Comparison of ENCODE assay signal across 22 mouse cellular contexts in the genomic region with DNA sequence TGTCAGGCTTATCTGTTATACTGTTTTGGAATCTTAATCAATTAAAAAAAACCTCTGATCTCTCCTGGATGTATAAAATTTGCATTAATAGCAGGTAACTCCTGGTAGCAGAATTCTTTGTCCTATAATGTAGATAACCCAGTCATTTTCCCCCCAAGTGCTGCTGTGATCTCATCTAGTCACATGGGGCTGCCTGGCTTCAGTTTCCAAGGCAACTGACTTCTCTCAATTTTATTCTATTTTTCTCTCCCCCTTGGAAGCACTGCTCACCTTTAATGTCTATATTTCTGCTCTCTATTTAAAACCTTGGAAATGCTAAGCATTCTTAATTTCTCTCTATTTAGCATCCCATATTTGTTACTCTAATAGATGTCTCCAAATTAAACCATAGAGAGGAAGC.
DNase-seq lines count a peak whose midpoint lies in the region; ATAC-seq lines count a peak whose summit lies in the region.
"Had no signal": no experiment of that assay in that cellular context is flagged by ENCODE, and none has a peak within 500 bp of the region (broad histone marks: within the 10 kb centered on the region; RNA-seq: fewer than 3 reads in every experiment).

No protein-coding gene starts in this region.

- H3K27ac ChIP-seq in forebrain, embryonic 14.5 days (ENCODE audit: low read depth, low read length) = no peak overlapping the region
- no peak overlapping the region for H3K27ac ChIP-seq in forebrain, embryonic 15.5 days (replicated peaks)
- no peak overlapping the region for H3K27ac ChIP-seq in forebrain, embryonic 16.5 days (ENCODE audit: low read length)
- H3K27ac ChIP-seq in midbrain, embryonic 16.5 days (ENCODE audit: low read length) = no peak overlapping the region
- H3K27ac ChIP-seq: embryonic facial prominence, embryonic 12.5 days; heart, embryonic 10.5 days; hindbrain, embryonic 12.5 days had no signal

- no peaks in the 10 kb centered on the region for H3K9me3 ChIP-seq in forebrain, embryonic 14.5 days (replicated peaks; ENCODE audit: control insufficient read depth, low read length)
- H3K9me3 ChIP-seq in forebrain, embryonic 15.5 days = no peaks in the 10 kb centered on the region
- no peaks in the 10 kb centered on the region for H3K9me3 ChIP-seq in forebrain, embryonic 16.5 days (ENCODE audit: control insufficient read depth, low read length)
- no peaks in the 10 kb centered on the region for H3K9me3 ChIP-seq in midbrain, embryonic 16.5 days (replicated peaks; ENCODE audit: control insufficient read depth, low read length, poor library complexity, severe bottlenecking)
- H3K9me3 ChIP-seq: embryonic facial prominence, embryonic 12.5 days; heart, embryonic 10.5 days; hindbrain, embryonic 12.5 days had no signal

- H3K4me2 ChIP-seq in forebrain, embryonic 14.5 days (ENCODE audit: low read length) = no peak overlapping the region
- H3K4me2 ChIP-seq in forebrain, embryonic 15.5 days (replicated peaks) = no peak overlapping the region
- no peak overlapping the region for H3K4me2 ChIP-seq in forebrain, embryonic 16.5 days (ENCODE audit: low read length)
- no peak overlapping the region for H3K4me2 ChIP-seq in midbrain, embryonic 16.5 days (ENCODE audit: low read length)
- H3K4me2 ChIP-seq: embryonic facial prominence, embryonic 12.5 days; hindbrain, embryonic 12.5 days had no signal

- no peak overlapping the region for H3K9ac ChIP-seq in forebrain, embryonic 14.5 days (ENCODE audit: low read length)
- H3K9ac ChIP-seq in forebrain, embryonic 15.5 days (replicated peaks) = no peak overlapping the region
- H3K9ac ChIP-seq in forebrain, embryonic 16.5 days (replicated peaks; ENCODE audit: low read depth, low read length) = no peak overlapping the region
- H3K9ac ChIP-seq in midbrain, embryonic 16.5 days (ENCODE audit: low read depth, low read length) = no peak overlapping the region
- H3K9ac ChIP-seq: embryonic facial prominence, embryonic 12.5 days; hindbrain, embryonic 12.5 days had no signal

- ATAC-seq in forebrain, embryonic 14.5 days = no peak
- no peak; the same call in 1 of the 2 replicates for ATAC-seq in forebrain, embryonic 15.5 days (replicated peaks)
- 0 out of 2 replicates have a peak, but pooled peaks have one; percentile 57 for ATAC-seq in forebrain, embryonic 16.5 days
- peak; percentile 84 for ATAC-seq in midbrain, embryonic 16.5 days
- ATAC-seq: activated CD4-positive, CD25-positive, alpha-beta regulatory T cell, adult 4 months; intestine, embryonic 16.5 days; Patski had no signal

- no peaks in the 10 kb centered on the region for H3K27me3 ChIP-seq in forebrain, embryonic 14.5 days (replicated peaks; ENCODE audit: control insufficient read depth, insufficient read depth, low read length)
- H3K27me3 ChIP-seq in forebrain, embryonic 15.5 days = no peaks in the 10 kb centered on the region
- no peaks in the 10 kb centered on the region for H3K27me3 ChIP-seq in forebrain, embryonic 16.5 days (replicated peaks; ENCODE audit: control insufficient read depth, insufficient read depth, low read length)
- H3K27me3 ChIP-seq in midbrain, embryonic 16.5 days (ENCODE audit: control insufficient read depth, insufficient read depth, low read depth, low read length) = no peaks in the 10 kb centered on the region
- H3K27me3 ChIP-seq: CH12.LX; embryonic facial prominence, embryonic 12.5 days; hindbrain, embryonic 12.5 days; Patski had no signal

- peak; percentile 44 for DNase-seq in forebrain, embryonic 14.5 days (ENCODE audit: low spot score)
- DNase-seq in brain, adult 2 months (ENCODE audit: low read depth, low spot score) = peak; percentile 15
- DNase-seq in gastrocnemius, adult 18-20 months (ENCODE audit: low spot score) = no peak
- no peak for DNase-seq in embryo, embryonic 10 days (ENCODE audit: low spot score)
- DNase-seq: adrenal gland, postnatal 14 days; cerebellum, adult 2 months; cerebellum, postnatal 10 days; embryo, embryonic 11 days; gastrocnemius, postnatal 10 days; heart, adult 18-20 months; heart, postnatal 10 days; heart, postnatal 4 days had no signal

- no peaks in the 10 kb centered on the region for H3K4me1 ChIP-seq in forebrain, embryonic 14.5 days (ENCODE audit: control insufficient read depth, insufficient read depth, low read length)
- H3K4me1 ChIP-seq in forebrain, embryonic 15.5 days = no peaks in the 10 kb centered on the region
- H3K4me1 ChIP-seq in forebrain, embryonic 16.5 days (replicated peaks; ENCODE audit: control insufficient read depth, insufficient read depth, low read length) = no peaks in the 10 kb centered on the region
- 0 out of 2 replicates have a peak, but pooled peaks cover 2% of the 10 kb centered on the region for H3K4me1 ChIP-seq in midbrain, embryonic 16.5 days (ENCODE audit: control insufficient read depth, insufficient read depth, low read length)
- H3K4me1 ChIP-seq: embryonic facial prominence, embryonic 12.5 days; heart, embryonic 10.5 days; hindbrain, embryonic 12.5 days had no signal

- no peak overlapping the region for H3K4me3 ChIP-seq in forebrain, embryonic 14.5 days (ENCODE audit: low read depth, low read length)
- H3K4me3 ChIP-seq in forebrain, embryonic 15.5 days = no peak overlapping the region
- H3K4me3 ChIP-seq in forebrain, embryonic 16.5 days (replicated peaks; ENCODE audit: low read length) = no peak overlapping the region
- no peak overlapping the region for H3K4me3 ChIP-seq in midbrain, embryonic 16.5 days (ENCODE audit: low read depth, low read length)
- H3K4me3 ChIP-seq: embryonic facial prominence, embryonic 12.5 days; heart, embryonic 10.5 days; hindbrain, embryonic 12.5 days had no signal

- H3K36me3 ChIP-seq in forebrain, embryonic 14.5 days (ENCODE audit: control insufficient read depth, insufficient read depth, low read length) = no peaks in the 10 kb centered on the region
- no peaks in the 10 kb centered on the region for H3K36me3 ChIP-seq in forebrain, embryonic 15.5 days
- H3K36me3 ChIP-seq in forebrain, embryonic 16.5 days (ENCODE audit: control insufficient read depth, insufficient read depth) = no peaks in the 10 kb centered on the region
- no peaks in the 10 kb centered on the region for H3K36me3 ChIP-seq in midbrain, embryonic 16.5 days (ENCODE audit: control insufficient read depth, insufficient read depth, low read length)
- H3K36me3 ChIP-seq: embryonic facial prominence, embryonic 12.5 days; heart, embryonic 10.5 days; hindbrain, embryonic 12.5 days had no signal

Comparison
In these comparisons a context has a peak if more than half of its experiments do, and no peak if none do; other contexts are left out.
1. ATAC-seq: peak in forebrain, embryonic 16.5 days (single experiment) and midbrain, embryonic 16.5 days (single experiment); none in forebrain, embryonic 14.5 days (single experiment) and forebrain, embryonic 15.5 days (single experiment).
2. DNase-seq: peak in forebrain, embryonic 14.5 days (single experiment) and brain, adult 2 months (single experiment); none in gastrocnemius, adult 18-20 months (single experiment) and embryo, embryonic 10 days (single experiment).